ENCODE assay signal across 10 mouse cellular contexts in the genomic region with DNA sequence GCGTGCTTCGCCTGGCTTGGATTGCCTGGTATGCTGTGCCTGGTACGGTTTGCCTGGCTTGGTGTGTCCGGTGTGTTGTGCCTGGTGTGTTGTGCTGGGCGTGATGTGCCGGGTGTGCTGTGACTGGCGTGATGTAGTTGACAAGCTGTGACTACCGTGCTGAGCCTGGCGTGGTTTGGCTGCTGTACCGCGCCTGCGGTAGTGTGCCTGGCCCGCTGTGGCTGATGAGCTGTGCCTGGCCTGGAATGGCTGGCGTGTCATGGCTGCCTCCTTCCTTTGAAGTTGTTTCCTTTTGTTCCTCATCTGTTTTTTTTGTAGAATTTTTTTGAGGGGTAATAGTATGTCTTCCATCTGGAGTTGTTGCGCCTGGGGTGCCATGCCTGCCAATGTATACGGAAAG. TPM values are rescaled to one million over a fixed set of nuclear protein-coding genes. Genes with fewer than 3 reads are reported as not detected.
A peak's percentile ranks its signal among the peaks of the same experiment; 100 is the strongest.
DNase-seq lines count a peak whose midpoint lies in the region; ATAC-seq lines count a peak whose summit lies in the region.
"Had no signal": no experiment of that assay in that cellular context is flagged by ENCODE, and none has a peak within 500 bp of the region (broad histone marks: within the 10 kb centered on the region; RNA-seq: fewer than 3 reads in every experiment).

No protein-coding gene starts in this region.

- H3K27ac ChIP-seq in kidney, embryonic 16.5 days (ENCODE audit: low read length), result peak overlapping the region; percentile 82
- H3K27ac ChIP-seq in forebrain, embryonic 16.5 days (ENCODE audit: low read length), result peak overlapping the region; percentile 28; the same call in 1 of the 2 replicates
- H3K27ac ChIP-seq in midbrain, embryonic 12.5 days (replicated peaks), result no peak overlapping the region

- H3K9ac ChIP-seq in kidney, embryonic 16.5 days (replicated peaks; ENCODE audit: low read length), result peak overlapping the region; percentile 26; the same call in 1 of the 2 replicates
- H3K9ac ChIP-seq in forebrain, embryonic 16.5 days (replicated peaks; ENCODE audit: low read depth, low read length), result no peak overlapping the region
- 0 out of 2 replicates have a peak overlapping the region, but pooled peaks have one; percentile 11 for H3K9ac ChIP-seq in midbrain, embryonic 12.5 days (replicated peaks)

- H3K4me1 ChIP-seq in kidney, embryonic 16.5 days (ENCODE audit: insufficient read depth, low read length), result 0 out of 2 replicates have a peak, but pooled peaks cover 12% of the 10 kb centered on the region
- peaks cover 10% of the 10 kb centered on the region; the same call in 1 of the 2 replicates for H3K4me1 ChIP-seq in forebrain, embryonic 16.5 days (replicated peaks; ENCODE audit: control insufficient read depth, insufficient read depth, low read length)
- H3K4me1 ChIP-seq in midbrain, embryonic 12.5 days, result peaks cover 8% of the 10 kb centered on the region

- H3K9me3 ChIP-seq in kidney, embryonic 16.5 days (ENCODE audit: low read length), result no peaks in the 10 kb centered on the region
- no peaks in the 10 kb centered on the region for H3K9me3 ChIP-seq in forebrain, embryonic 16.5 days (ENCODE audit: control insufficient read depth, low read length)
- H3K9me3 ChIP-seq in midbrain, embryonic 12.5 days, result no peaks in the 10 kb centered on the region

- no peaks in the 10 kb centered on the region for H3K36me3 ChIP-seq in kidney, embryonic 16.5 days (ENCODE audit: insufficient read depth, low read length)
- no peaks in the 10 kb centered on the region for H3K36me3 ChIP-seq in forebrain, embryonic 16.5 days (ENCODE audit: control insufficient read depth, insufficient read depth)
- H3K36me3 ChIP-seq in midbrain, embryonic 12.5 days, result no peaks in the 10 kb centered on the region

- no peak overlapping the region for H3K4me3 ChIP-seq in kidney, embryonic 16.5 days (ENCODE audit: low read length)
- no peak overlapping the region for H3K4me3 ChIP-seq in forebrain, embryonic 16.5 days (replicated peaks; ENCODE audit: low read length)
- H3K4me3 ChIP-seq in midbrain, embryonic 12.5 days, result no peak overlapping the region

- no peak for DNase-seq in kidney, adult 18-20 months
- peak; percentile 13 for DNase-seq in brain, adult 2 months (ENCODE audit: low read depth, low spot score)
- DNase-seq in adrenal gland, adult 2 months, result no peak

- ATAC-seq in kidney, embryonic 16.5 days (ENCODE audit: low FRiP score, low TSS enrichment), result no peak; the same call in 1 of the 2 replicates
- ATAC-seq in forebrain, embryonic 16.5 days, result peak; percentile 50
- ATAC-seq in midbrain, embryonic 12.5 days (ENCODE audit: low FRiP score, low read depth), result no peak
- ATAC-seq in megakaryocyte-erythroid progenitor cell, adult 5-6 weeks (replicated peaks; ENCODE audit: low FRiP score, low TSS enrichment, poor library complexity, severe bottlenecking), result no peak
- no peak; the same call in 1 of the 2 replicates for ATAC-seq in erythroblast, adult 5-6 weeks (replicated peaks; ENCODE audit: low FRiP score, poor library complexity, severe bottlenecking)

- WGBS in kidney, embryonic 16.5 days, result 62% methylated on average over 16 of the region's 16 CpGs
- WGBS in forebrain, embryonic 16.5 days, result 34% methylated on average over 16 of the region's 16 CpGs
- 48% methylated on average over 16 of the region's 16 CpGs for WGBS in midbrain, embryonic 12.5 days

- 0 out of 2 replicates have a peak overlapping the region, but pooled peaks have one; percentile 28 for H3K4me2 ChIP-seq in kidney, embryonic 16.5 days (replicated peaks; ENCODE audit: low read depth, low read length)
- H3K4me2 ChIP-seq in forebrain, embryonic 16.5 days (ENCODE audit: low read length), result no peak overlapping the region
- peak overlapping the region; percentile 43 for H3K4me2 ChIP-seq in midbrain, embryonic 12.5 days (replicated peaks)

- no peaks in the 10 kb centered on the region for H3K27me3 ChIP-seq in kidney, embryonic 16.5 days (ENCODE audit: insufficient read depth, low read length)
- 0 out of 2 replicates have a peak, but pooled peaks cover under 1% of the 10 kb centered on the region for H3K27me3 ChIP-seq in forebrain, embryonic 16.5 days (replicated peaks; ENCODE audit: control insufficient read depth, insufficient read depth, low read length)
- peaks cover 11% of the 10 kb centered on the region; the same call in 1 of the 2 replicates for H3K27me3 ChIP-seq in midbrain, embryonic 12.5 days

RNA-seq across cellular contexts. Expression of a gene that starts 8.2 kb away (rescaled TPM):
- polyA plus RNA-seq in kidney, embryonic 16.5 days (2015; fragmentation: Nextera tagmentation; extraction: Ambion mirVana), result 81.1 and 81.9 TPM in 2 replicates
- 70.6 and 78.0 TPM in 2 replicates for polyA plus RNA-seq in forebrain, embryonic 16.5 days (2015; fragmentation: Nextera tagmentation; extraction: Ambion mirVana)
- polyA plus RNA-seq in midbrain, embryonic 12.5 days (2016; fragmentation: Nextera tagmentation; extraction: Ambion mirVana), result 39.1 and 41.4 TPM in 2 replicates
- total RNA-seq in megakaryocyte-erythroid progenitor cell, adult 5-6 weeks (2014; fragmentation: Nextera tagmentation), result 55.8 and 82.2 TPM in 2 replicates
- 36.9 and 46.7 TPM in 2 replicates for total RNA-seq in megakaryocyte-erythroid progenitor cell, adult 5-6 weeks (2017)
- 10 to 100 TPM; 51.7 to 52.4 TPM for total RNA-seq in adrenal gland, adult 2 months (2021)
- 90.8 and 100.0 TPM in 2 replicates for polyA plus RNA-seq in adrenal gland, adult 2 months (2012; rRNA removed)
- total RNA-seq in erythroblast, adult 5-6 weeks (2015; ENCODE audit: low replicate concordance), result 4.6 and 19.0 TPM in 2 replicates
- total RNA-seq in erythroblast, adult 5-6 weeks (2017; ENCODE audit: low replicate concordance), result 11.6 and 17.5 TPM in 2 replicates

RNA-seq across cellular contexts. Expression of a gene that starts 14.7 kb away (rescaled TPM):
- 67.7 and 69.2 TPM in 2 replicates for polyA plus RNA-seq in kidney, embryonic 16.5 days (2015; fragmentation: Nextera tagmentation; extraction: Ambion mirVana)
- 13.0 and 13.6 TPM in 2 replicates for polyA plus RNA-seq in forebrain, embryonic 16.5 days (2015; fragmentation: Nextera tagmentation; extraction: Ambion mirVana)
- polyA plus RNA-seq in midbrain, embryonic 12.5 days (2016; fragmentation: Nextera tagmentation; extraction: Ambion mirVana), result 2.3 and 2.8 TPM in 2 replicates
- total RNA-seq in megakaryocyte-erythroid progenitor cell, adult 5-6 weeks (2014; fragmentation: Nextera tagmentation), result not detected in 2 replicates
- not detected in 2 replicates for total RNA-seq in megakaryocyte-erythroid progenitor cell, adult 5-6 weeks (2017)
- total RNA-seq in adrenal gland, adult 2 months (2021), result under 1 TPM; 0.62 to 0.75 TPM
- 2.9 and 3.7 TPM in 2 replicates for polyA plus RNA-seq in adrenal gland, adult 2 months (2012; rRNA removed)
- not detected in 2 replicates for total RNA-seq in erythroblast, adult 5-6 weeks (2015; ENCODE audit: low replicate concordance)
- not detected in 2 replicates for total RNA-seq in erythroblast, adult 5-6 weeks (2017; ENCODE audit: low replicate concordance)

RNA-seq across cellular contexts. Expression of a gene that starts 22.5 kb away (rescaled TPM):
- 13.4 and 13.5 TPM in 2 replicates for polyA plus RNA-seq in kidney, embryonic 16.5 days (2015; fragmentation: Nextera tagmentation; extraction: Ambion mirVana)
- polyA plus RNA-seq in forebrain, embryonic 16.5 days (2015; fragmentation: Nextera tagmentation; extraction: Ambion mirVana), result 81.6 and 110 TPM in 2 replicates
- polyA plus RNA-seq in midbrain, embryonic 12.5 days (2016; fragmentation: Nextera tagmentation; extraction: Ambion mirVana), result 27.8 and 29.3 TPM in 2 replicates
- total RNA-seq in megakaryocyte-erythroid progenitor cell, adult 5-6 weeks (2014; fragmentation: Nextera tagmentation), result 0.17 and 0.98 TPM in 2 replicates
- not detected in 2 replicates for total RNA-seq in megakaryocyte-erythroid progenitor cell, adult 5-6 weeks (2017)
- total RNA-seq in adrenal gland, adult 2 months (2021), result 1 to 10 TPM; 5.9 to 7.5 TPM
- 23.2 and 31.8 TPM in 2 replicates for polyA plus RNA-seq in adrenal gland, adult 2 months (2012; rRNA removed)
- not detected in 2 replicates for total RNA-seq in erythroblast, adult 5-6 weeks (2015; ENCODE audit: low replicate concordance)
- not detected in 2 replicates for total RNA-seq in erythroblast, adult 5-6 weeks (2017; ENCODE audit: low replicate concordance)

RNA-seq across cellular contexts. Expression of a gene that starts 54.0 kb away (rescaled TPM):
- 63.1 and 64.7 TPM in 2 replicates for polyA plus RNA-seq in kidney, embryonic 16.5 days (2015; fragmentation: Nextera tagmentation; extraction: Ambion mirVana)
- polyA plus RNA-seq in forebrain, embryonic 16.5 days (2015; fragmentation: Nextera tagmentation; extraction: Ambion mirVana), result not detected in 2 replicates
- polyA plus RNA-seq in midbrain, embryonic 12.5 days (2016; fragmentation: Nextera tagmentation; extraction: Ambion mirVana), result 0.98 and 2.0 TPM in 2 replicates
- not detected in 2 replicates for total RNA-seq in megakaryocyte-erythroid progenitor cell, adult 5-6 weeks (2014; fragmentation: Nextera tagmentation)
- not detected in 2 replicates for total RNA-seq in megakaryocyte-erythroid progenitor cell, adult 5-6 weeks (2017)
- total RNA-seq in adrenal gland, adult 2 months (2021), result not detected
- 0.06 TPM in 1 of 2 replicates, not detected in the other for polyA plus RNA-seq in adrenal gland, adult 2 months (2012; rRNA removed)
- total RNA-seq in erythroblast, adult 5-6 weeks (2015; ENCODE audit: low replicate concordance), result not detected in 2 replicates
- total RNA-seq in erythroblast, adult 5-6 weeks (2017; ENCODE audit: low replicate concordance), result not detected in 2 replicates
- total RNA-seq: left cerebral cortex, adult 18-20 months had no signal
- polyA plus RNA-seq: heart, postnatal 0 days had no signal
